Mouse (Mus musculus) adrenal gland, postnatal 25 days (tissue): ENCODE measurements at regions not wholly inside any gene's neighbourhood (a gene's known extent, or its start where the extent isn't known, plus 50 kb on each side); places are given as distances from the start of the nearest gene placed in this dataset.

Experiments
- DNase-seq: peaks from one replicate; pipeline ENCODE4 v3.0.0; 2021; ENCODE audit warnings: mixed read lengths

- DNase-seq, result no peak
Observed at GRCm38 (mm10) chr2:46358225-46358624, 1241.0 kb upstream of the Zeb2 start.

GRCm38 (mm10) chr2:46356651-46357050 is 1239.5 kb upstream of the Zeb2 start:
- no peak for DNase-seq

GRCm38 (mm10) chr2:46340694-46341093 is 1223.5 kb upstream of the Zeb2 start:
- DNase-seq, result no peak

- no peak for DNase-seq
Observed at GRCm38 (mm10) chr2:46316666-46317065, 1199.5 kb upstream of the Zeb2 start.

- DNase-seq, result no peak
Observed at GRCm38 (mm10) chr2:46315243-46315642, 1198.0 kb upstream of the Zeb2 start.

- DNase-seq, result no peak
Observed at GRCm38 (mm10) chr2:46307582-46308153, 1190.5 kb upstream of the Zeb2 start.

- no peak for DNase-seq
Observed at GRCm38 (mm10) chr2:46302627-46303026, 1185.4 kb upstream of the Zeb2 start.

- DNase-seq, result no peak
Observed at GRCm38 (mm10) chr2:46297274-46297843, 1180.2 kb upstream of the Zeb2 start.

- DNase-seq, result no peak
Observed at GRCm38 (mm10) chr2:46283929-46284598, 1166.9 kb upstream of the Zeb2 start.

- DNase-seq, result no peak
Observed at GRCm38 (mm10) chr2:46280822-46281221, 1163.6 kb upstream of the Zeb2 start.

- DNase-seq, result no peak
Observed at GRCm38 (mm10) chr2:46261618-46262017, 1144.4 kb upstream of the Zeb2 start.

- no peak for DNase-seq
Observed at GRCm38 (mm10) chr2:46251562-46251961, 1134.4 kb upstream of the Zeb2 start.

GRCm38 (mm10) chr2:46245717-46246116 is 1128.5 kb upstream of the Zeb2 start:
- no peak for DNase-seq

GRCm38 (mm10) chr2:46244697-46245096 is 1127.5 kb upstream of the Zeb2 start:
- no peak for DNase-seq

GRCm38 (mm10) chr2:46242806-46243205 is 1125.6 kb upstream of the Zeb2 start:
- DNase-seq, result no peak

- no peak for DNase-seq
Observed at GRCm38 (mm10) chr2:46239874-46240273, 1122.7 kb upstream of the Zeb2 start.

GRCm38 (mm10) chr2:46230791-46231450 is 1113.7 kb upstream of the Zeb2 start:
- DNase-seq, result no peak

GRCm38 (mm10) chr2:46218336-46218957 is 1101.3 kb upstream of the Zeb2 start:
- no peak for DNase-seq

GRCm38 (mm10) chr2:46199341-46199740 is 1082.1 kb upstream of the Zeb2 start:
- DNase-seq, result no peak

GRCm38 (mm10) chr2:46187265-46187888 is 1070.2 kb upstream of the Zeb2 start:
- DNase-seq, result no peak

- no peak for DNase-seq
Observed at GRCm38 (mm10) chr2:46183241-46183640, 1066.0 kb upstream of the Zeb2 start.

- DNase-seq, result no peak
Observed at GRCm38 (mm10) chr2:46179741-46180140, 1062.5 kb upstream of the Zeb2 start.
